Mouse (Mus musculus): ENCODE measurements around the gene Bglap2. TPM values are rescaled to one million over a fixed set of nuclear protein-coding genes. Genes with fewer than 3 reads are reported as not detected.
"Not testable (repeated sequence)": the region's sequence is repeated elsewhere in the genome, so short reads cannot be mapped to it uniquely, and the experiment has no call there.

Bglap2 gene
- polyA plus RNA-seq, 1 experiment = 13.5 TPM

GRCm38 (mm10) chr3:88368511-88368910 is 10.0 kb downstream of the Bglap2 start:
- H3K4me1 ChIP-seq (ENCODE audit: control insufficient read depth, insufficient read depth, low read length); H3K27ac ChIP-seq (ENCODE audit: control insufficient read depth, insufficient read depth, low read depth, low read length, poor library complexity); H3K4me3 ChIP-seq (replicated peaks; ENCODE audit: control insufficient read depth, low read depth, low read length): not testable (repeated sequence)
- 79% methylated on average over 7 of the region's 7 CpGs for WGBS

- WGBS = 69% methylated on average over 3 of the region's 7 CpGs
- not testable (repeated sequence) for H3K27ac ChIP-seq (ENCODE audit: control insufficient read depth, insufficient read depth, low read depth, low read length, poor library complexity); H3K4me1 ChIP-seq (ENCODE audit: control insufficient read depth, insufficient read depth, low read length); H3K4me3 ChIP-seq (replicated peaks; ENCODE audit: control insufficient read depth, low read depth, low read length)
Observed at GRCm38 (mm10) chr3:88367517-88367916, 11.0 kb downstream of the Bglap2 start.

GRCm38 (mm10) chr3:88366830-88367428 is 11.6 kb downstream of the Bglap2 start:
- not testable (repeated sequence) for H3K4me3 ChIP-seq (replicated peaks; ENCODE audit: control insufficient read depth, low read depth, low read length); H3K27ac ChIP-seq (ENCODE audit: control insufficient read depth, insufficient read depth, low read depth, low read length, poor library complexity); H3K4me1 ChIP-seq (ENCODE audit: control insufficient read depth, insufficient read depth, low read length)
- WGBS = 7% methylated on average over 22 of the region's 22 CpGs

- no peak for TF ChIP-seq POLR2A (IDR thresholded peaks at IDR 0.05; ENCODE audit: borderline replicate concordance, control insufficient read depth, low read depth, low read length)
- TF ChIP-seq CTCF (IDR thresholded peaks at IDR 0.05; ENCODE audit: control insufficient read depth, insufficient read depth, low read length) = no peak
- no peak overlapping the region; the same call in 1 of the 2 replicates for H3K27ac ChIP-seq (ENCODE audit: control insufficient read depth, insufficient read depth, low read depth, low read length, poor library complexity)
- peaks cover 2% of the 10 kb centered on the region for H3K4me1 ChIP-seq (ENCODE audit: control insufficient read depth, insufficient read depth, low read length)
- H3K4me3 ChIP-seq (replicated peaks; ENCODE audit: control insufficient read depth, low read depth, low read length) = no peak overlapping the region
- 50% methylated on average over 34 of the region's 34 CpGs for WGBS
Observed at GRCm38 (mm10) chr3:88365705-88366361, 12.7 kb downstream of the Bglap2 start.

GRCm38 (mm10) chr3:88364337-88364736 is 14.2 kb downstream of the Bglap2 start, which contains the start of gene Paqr6:
Gene Paqr6 (plus strand): TSS chr3:88364584.
- 52% methylated on average over 16 of the region's 16 CpGs for WGBS
- H3K27ac ChIP-seq (ENCODE audit: control insufficient read depth, insufficient read depth, low read depth, low read length, poor library complexity) = peak within 1 kb of the TSS; percentile 2; the same call in 1 of the 2 replicates
- H3K4me3 ChIP-seq (replicated peaks; ENCODE audit: control insufficient read depth, low read depth, low read length) = no peak within 1 kb of the TSS
- H3K4me1 ChIP-seq (ENCODE audit: control insufficient read depth, insufficient read depth, low read length) = peaks cover 2% of the 10 kb centered on the region
- TF ChIP-seq CTCF (IDR thresholded peaks at IDR 0.05; ENCODE audit: control insufficient read depth, insufficient read depth, low read length) (no peak), POLR2A (IDR thresholded peaks at IDR 0.05; ENCODE audit: borderline replicate concordance, control insufficient read depth, low read depth, low read length) (no peak)

GRCm38 (mm10) chr3:88363700-88364099 is 14.8 kb downstream of the Bglap2 start:
- no peak for TF ChIP-seq CTCF (IDR thresholded peaks at IDR 0.05; ENCODE audit: control insufficient read depth, insufficient read depth, low read length)
- TF ChIP-seq POLR2A (IDR thresholded peaks at IDR 0.05; ENCODE audit: borderline replicate concordance, control insufficient read depth, low read depth, low read length) = no peak
- WGBS = 55% methylated on average over 4 of the region's 4 CpGs
- Histone ChIP-seq H3K27ac (ENCODE audit: control insufficient read depth, insufficient read depth, low read depth, low read length, poor library complexity) (peak overlapping the region; percentile 2; the same call in 1 of the 2 replicates), H3K4me3 (replicated peaks; ENCODE audit: control insufficient read depth, low read depth, low read length) (no peak overlapping the region), H3K4me1 (ENCODE audit: control insufficient read depth, insufficient read depth, low read length) (peaks cover 2% of the 10 kb centered on the region)

GRCm38 (mm10) chr3:88361612-88362313 is 16.7 kb downstream of the Bglap2 start:
- TF ChIP-seq CTCF (IDR thresholded peaks at IDR 0.05; ENCODE audit: control insufficient read depth, insufficient read depth, low read length) (no peak), POLR2A (IDR thresholded peaks at IDR 0.05; ENCODE audit: borderline replicate concordance, control insufficient read depth, low read depth, low read length) (no peak)
- 78% methylated on average over 2 of the region's 2 CpGs for WGBS
- peaks cover 2% of the 10 kb centered on the region for H3K4me1 ChIP-seq (ENCODE audit: control insufficient read depth, insufficient read depth, low read length)
- no peak overlapping the region for H3K4me3 ChIP-seq (replicated peaks; ENCODE audit: control insufficient read depth, low read depth, low read length)
- no peak overlapping the region for H3K27ac ChIP-seq (ENCODE audit: control insufficient read depth, insufficient read depth, low read depth, low read length, poor library complexity)

GRCm38 (mm10) chr3:88361096-88361495 is 17.4 kb downstream of the Bglap2 start:
- Histone ChIP-seq H3K4me3 (replicated peaks; ENCODE audit: control insufficient read depth, low read depth, low read length) (no peak overlapping the region), H3K27ac (ENCODE audit: control insufficient read depth, insufficient read depth, low read depth, low read length, poor library complexity) (no peak overlapping the region), H3K4me1 (ENCODE audit: control insufficient read depth, insufficient read depth, low read length) (peaks cover 2% of the 10 kb centered on the region)
- WGBS = 24% methylated on average over 6 of the region's 6 CpGs
- TF ChIP-seq CTCF (IDR thresholded peaks at IDR 0.05; ENCODE audit: control insufficient read depth, insufficient read depth, low read length) (no peak), POLR2A (IDR thresholded peaks at IDR 0.05; ENCODE audit: borderline replicate concordance, control insufficient read depth, low read depth, low read length) (no peak)

Measured in bone marrow, adult 2 months (tissue).